Mouse (Mus musculus): ENCODE results near the gene Extl1. TPM values are rescaled to one million over a fixed set of nuclear protein-coding genes. Genes with fewer than 3 reads are reported as not detected.

Gene Extl1
- polyA plus RNA-seq (2021; fragmentation: Nextera tagmentation) = 23.0 and 23.2 TPM in 2 replicates
- long read RNA-seq, experiment 1, full-length matches to known transcripts = 122 of 194 reads
- long read RNA-seq, experiment 1, partial matches to known transcripts = 21 of 194 reads
- long read RNA-seq, experiment 1, other reads (novel, unspliced or antisense) = 51 of 194 reads
- long read RNA-seq, experiment 2, full-length matches to known transcripts = 7 of 23 reads
- long read RNA-seq, experiment 2, partial matches to known transcripts = 6 of 23 reads
- long read RNA-seq, experiment 2, other reads (novel, unspliced or antisense) = 10 of 23 reads

DNA sequence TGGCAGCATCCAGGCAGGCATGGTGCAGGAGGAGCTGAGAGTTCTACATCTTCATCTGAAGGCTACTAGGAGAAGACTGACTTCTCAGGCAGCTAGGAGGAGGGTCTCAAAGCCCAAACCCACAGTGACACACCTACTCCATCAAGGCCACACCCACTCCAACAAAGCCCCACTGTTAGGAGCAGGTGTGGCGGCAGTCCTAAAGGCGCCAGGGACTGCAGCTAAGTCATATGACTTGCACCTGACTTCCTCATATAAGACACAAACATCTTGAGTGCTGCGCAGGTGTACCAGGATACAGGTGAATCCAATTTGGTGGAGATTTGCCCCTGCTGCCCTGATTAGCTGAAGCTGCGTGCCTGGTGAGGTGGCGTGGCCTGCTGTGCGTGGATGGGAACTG lies at the start of gene Extl1:
TSS of gene Extl1 (minus strand) at position 101 of the 400 bp plus-strand sequence.

DNA sequence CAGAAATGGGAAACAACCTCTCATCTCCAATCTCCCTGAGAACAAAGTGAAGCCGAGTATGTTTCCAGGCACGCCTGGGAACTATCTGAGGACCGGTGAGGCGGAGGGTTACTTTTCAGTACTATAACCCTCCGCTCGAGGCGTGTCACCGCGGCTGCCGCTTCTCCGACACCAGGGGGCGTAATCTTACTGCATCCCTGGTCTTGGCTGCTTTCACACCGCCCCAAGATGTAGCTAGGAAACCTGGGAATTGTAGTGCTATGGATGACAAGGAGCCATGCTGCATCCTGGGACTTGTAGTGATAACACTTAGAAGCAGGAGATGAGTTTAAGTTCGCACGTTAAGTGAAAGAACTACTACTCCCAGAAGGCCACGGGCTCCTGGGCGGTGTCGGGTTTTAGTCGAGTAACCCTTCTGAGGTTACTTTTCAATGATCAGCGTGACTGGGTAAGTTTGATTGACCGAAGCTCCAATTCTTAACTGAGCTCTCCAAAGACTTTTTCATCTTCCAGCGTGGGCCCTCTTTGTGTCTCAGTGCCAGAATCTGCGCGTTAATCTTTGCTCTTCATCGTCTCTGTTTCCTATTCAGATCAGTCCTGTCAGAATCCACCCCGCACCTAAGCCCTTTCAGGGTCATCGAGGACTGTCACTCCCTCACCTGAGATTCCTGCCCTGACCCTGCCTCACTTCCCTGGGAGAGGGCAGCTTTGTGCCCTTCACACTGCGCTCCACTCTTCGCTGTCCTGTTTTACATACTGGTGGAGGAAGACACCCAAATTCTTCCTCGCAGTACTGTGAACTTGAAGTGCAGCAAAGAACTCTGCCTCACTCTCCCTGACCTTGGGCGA lies 12.6 kb upstream of the Extl1 start, which contains the start of gene Pafah2:
TSS of gene Pafah2 (plus strand) at position 344 of the 849 bp plus-strand sequence.

DNA sequence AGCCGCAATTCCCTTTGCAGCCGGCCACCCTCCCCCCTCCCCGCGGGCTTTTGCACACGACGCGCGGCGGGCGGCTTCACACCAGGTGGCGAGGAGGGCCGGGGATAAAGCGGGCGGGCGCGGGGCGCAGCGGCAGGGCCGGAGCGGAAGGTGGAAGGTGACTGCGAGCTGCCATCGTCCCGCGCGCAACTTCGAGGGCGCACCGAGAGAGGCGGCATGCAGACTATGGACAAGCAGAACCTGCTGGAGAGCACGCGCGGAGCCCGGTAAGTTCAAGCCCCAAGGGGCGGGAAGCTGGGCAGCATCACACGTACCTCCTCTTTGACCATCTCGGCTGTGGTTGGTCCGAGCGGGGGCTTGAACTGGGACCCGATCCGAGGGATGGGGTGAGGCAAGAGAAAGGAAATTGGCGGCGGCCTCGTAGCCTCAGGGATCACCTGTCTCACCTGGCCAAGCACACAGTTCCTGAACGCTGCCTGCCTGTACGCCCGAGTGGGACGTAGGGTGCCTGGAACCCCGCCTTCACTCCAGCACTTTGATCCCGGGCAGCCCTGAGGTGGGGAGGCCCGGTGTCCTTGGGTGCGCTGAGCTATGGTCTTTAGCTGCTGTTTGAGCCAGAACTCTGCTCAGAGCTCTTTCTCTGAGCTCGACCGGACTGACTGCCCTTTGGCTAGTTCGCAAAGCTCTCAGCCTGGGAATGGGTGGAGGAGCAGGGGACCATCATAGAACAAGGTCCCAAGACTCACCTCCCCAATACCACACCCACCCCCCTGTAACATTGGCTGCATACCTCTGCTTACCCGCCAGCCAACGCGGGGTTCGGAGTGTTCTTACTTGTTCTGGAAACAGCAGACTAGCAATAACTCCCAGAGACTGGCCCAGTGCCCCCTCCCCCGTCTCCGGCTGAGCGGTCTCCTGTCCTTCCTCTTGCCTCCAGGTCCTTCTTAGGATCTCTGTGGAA lies 40.3 kb downstream of the Extl1 start, which contains the start of gene Slc30a2:
TSS of gene Slc30a2 (plus strand) at position 111 of the 961 bp plus-strand sequence.

DNA sequence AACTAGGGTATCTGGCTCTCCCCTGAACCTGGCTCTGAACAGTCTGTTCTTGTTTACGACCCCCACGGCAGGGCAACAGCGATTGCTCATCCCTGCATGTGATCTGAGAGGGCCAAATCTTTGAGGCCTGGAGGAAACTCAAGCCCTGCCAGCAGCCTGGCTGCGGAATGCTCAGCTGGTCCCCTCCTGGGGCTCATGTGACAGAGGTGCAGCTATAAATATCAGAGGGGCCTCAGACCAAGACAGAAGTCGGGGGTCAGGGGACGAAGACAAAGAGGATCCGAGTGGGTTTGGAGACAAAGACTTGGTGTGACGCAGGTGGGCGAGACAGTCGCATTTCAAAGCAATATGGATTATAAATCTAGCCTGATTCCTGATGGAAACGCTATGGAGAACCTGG lies 68.8 kb downstream of the Extl1 start, which contains the start of gene Trim63:
TSS of gene Trim63 (plus strand) at position 245 of the 400 bp plus-strand sequence.

Other genes with a start within 250 kb of the Extl1 start
- 12.4 and 12.5 TPM in 2 replicates for gene Cep85, start 196.7 kb downstream of the Extl1 start, polyA plus RNA-seq (2021; fragmentation: Nextera tagmentation)
- gene Gm7534, start 180.8 kb downstream of the Extl1 start, polyA plus RNA-seq (2021; fragmentation: Nextera tagmentation) = not detected in 2 replicates
- gene Catsper4, start 156.5 kb downstream of the Extl1 start, polyA plus RNA-seq (2021; fragmentation: Nextera tagmentation) = not detected in 2 replicates
- 0.21 TPM in 1 of 2 replicates, not detected in the other for gene Cnksr1, start 145.5 kb downstream of the Extl1 start, polyA plus RNA-seq (2021; fragmentation: Nextera tagmentation)
- 0.45 and 0.63 TPM in 2 replicates for gene E130218I03Rik, start 140.2 kb downstream of the Extl1 start, polyA plus RNA-seq (2021; fragmentation: Nextera tagmentation)
- 16.6 and 17.3 TPM in 2 replicates for gene Zfp593, start 138.3 kb downstream of the Extl1 start, polyA plus RNA-seq (2021; fragmentation: Nextera tagmentation)
- not detected in 2 replicates for gene Gm30191, start 136.9 kb downstream of the Extl1 start, polyA plus RNA-seq (2021; fragmentation: Nextera tagmentation)
- gene Grrp1, start 129.7 kb downstream of the Extl1 start, polyA plus RNA-seq (2021; fragmentation: Nextera tagmentation) = 5.0 and 6.2 TPM in 2 replicates
- gene Pdik1l, start 96.0 kb downstream of the Extl1 start, polyA plus RNA-seq (2021; fragmentation: Nextera tagmentation) = 8.8 and 12.5 TPM in 2 replicates
- gene Trim63, start 68.7 kb downstream of the Extl1 start, polyA plus RNA-seq (2021; fragmentation: Nextera tagmentation) = 0.15 TPM in 1 of 2 replicates, not detected in the other
- 0.53 and 0.59 TPM in 2 replicates for gene Slc30a2, start 40.7 kb downstream of the Extl1 start, polyA plus RNA-seq (2021; fragmentation: Nextera tagmentation)
- gene Pafah2, start 12.5 kb upstream of the Extl1 start, polyA plus RNA-seq (2021; fragmentation: Nextera tagmentation) = 3.2 and 3.3 TPM in 2 replicates
- 571 and 612 TPM in 2 replicates for gene Stmn1, start 84.5 kb upstream of the Extl1 start, polyA plus RNA-seq (2021; fragmentation: Nextera tagmentation)
- gene Paqr7, start 112.8 kb upstream of the Extl1 start, polyA plus RNA-seq (2021; fragmentation: Nextera tagmentation) = 25.9 and 38.3 TPM in 2 replicates
- 0.09 TPM in 1 of 2 replicates, not detected in the other for gene Aunip, start 127.1 kb upstream of the Extl1 start, polyA plus RNA-seq (2021; fragmentation: Nextera tagmentation)
- gene Mtfr1l, start 151.5 kb upstream of the Extl1 start, polyA plus RNA-seq (2021; fragmentation: Nextera tagmentation) = 79.4 and 93.2 TPM in 2 replicates
- gene Selenon, start 168.3 kb upstream of the Extl1 start, polyA plus RNA-seq (2021; fragmentation: Nextera tagmentation) = 2.4 and 11.4 TPM in 2 replicates